In the genomic region with DNA sequence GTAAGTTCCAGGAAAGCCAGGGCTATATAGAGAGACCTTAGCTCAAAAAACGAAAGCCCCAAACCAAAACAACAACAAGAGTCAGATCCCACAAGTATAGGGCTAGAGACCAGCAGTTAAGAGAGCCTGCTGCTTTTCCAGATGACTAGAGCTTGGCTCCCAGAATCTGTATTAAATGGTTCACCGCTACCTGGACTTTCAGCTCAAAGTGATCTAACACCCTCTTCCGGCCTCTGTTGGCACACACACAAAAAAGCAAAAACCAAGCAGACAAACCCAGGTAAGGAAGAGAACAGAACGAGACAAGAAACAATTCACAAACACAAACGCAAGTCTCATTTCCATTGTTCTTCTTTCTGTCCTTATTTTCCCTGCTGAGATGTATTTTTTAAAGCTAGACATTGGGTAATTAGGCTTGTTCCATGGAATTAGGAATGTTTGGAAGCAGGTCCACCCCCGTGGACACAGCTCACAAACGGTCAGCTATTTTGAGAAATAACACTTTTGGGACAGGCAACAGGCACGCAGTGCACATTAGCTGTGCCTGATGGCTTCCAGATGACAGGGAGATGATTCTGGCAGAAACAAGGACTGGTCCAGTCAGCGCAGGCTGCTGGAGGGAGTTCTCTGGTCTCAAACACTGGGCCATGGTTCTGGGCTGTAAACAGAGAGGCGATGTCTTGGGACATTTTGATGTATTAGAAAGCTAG, we compare ENCODE assay signal across 12 mouse cellular contexts. TPM values are rescaled to one million over a fixed set of nuclear protein-coding genes. Genes with fewer than 3 reads are reported as not detected.
DNase-seq lines count a peak whose midpoint lies in the region; ATAC-seq lines count a peak whose summit lies in the region.
"Had no signal": no experiment of that assay in that cellular context is flagged by ENCODE, and none has a peak within 500 bp of the region (broad histone marks: within the 10 kb centered on the region; RNA-seq: fewer than 3 reads in every experiment).

No protein-coding gene starts in this region.

- H3K36me3 ChIP-seq in lung, embryonic 15.5 days = no peaks in the 10 kb centered on the region
- H3K36me3 ChIP-seq: neural tube, embryonic 13.5 days had no signal

- H3K4me1 ChIP-seq in lung, embryonic 15.5 days = peaks cover 23% of the 10 kb centered on the region

- H3K27ac ChIP-seq in lung, embryonic 15.5 days = peak overlapping the region; percentile 69
- H3K27ac ChIP-seq: neural tube, embryonic 13.5 days had no signal

- H3K4me3 ChIP-seq in lung, embryonic 15.5 days = no peak overlapping the region
- H3K4me3 ChIP-seq: neural tube, embryonic 13.5 days had no signal

- WGBS in lung, embryonic 15.5 days = 45% methylated on average over 10 of the region's 10 CpGs

- no peaks in the 10 kb centered on the region for H3K27me3 ChIP-seq in lung, embryonic 15.5 days
- H3K27me3 ChIP-seq: neural tube, embryonic 13.5 days had no signal

- no peak overlapping the region for H3K4me2 ChIP-seq in lung, embryonic 15.5 days
- H3K4me2 ChIP-seq: neural tube, embryonic 13.5 days had no signal

- ATAC-seq in lung, embryonic 15.5 days (ENCODE audit: borderline replicate concordance, extremely low read depth, low FRiP score, low TSS enrichment) = peak; percentile 89
- no peak for ATAC-seq in monocyte, adult 5-6 weeks (replicated peaks; ENCODE audit: insufficient number of reproducible peaks, low FRiP score, low TSS enrichment, poor library complexity, severe bottlenecking)
- ATAC-seq: activated CD4-positive, CD25-positive, alpha-beta regulatory T cell, adult 4 months had no signal

- peak; percentile 57 for DNase-seq in embryo, embryonic 10 days (ENCODE audit: low spot score)
- DNase-seq in heart, adult 18-20 months = peak; percentile 55 to 83
- peak; percentile 79 for DNase-seq in kidney, adult 9 months
- DNase-seq in ovary, postnatal 14 days (ENCODE audit: low spot score) = no peak
- no peak for DNase-seq in testis, postnatal 14 days (ENCODE audit: low spot score)
- DNase-seq in right cerebral cortex, postnatal 10 days (ENCODE audit: low spot score in 2 of 2) = no peak
- DNase-seq: left cerebral cortex, postnatal 4 days had no signal

- H3K9ac ChIP-seq in lung, embryonic 15.5 days = no peak overlapping the region
- H3K9ac ChIP-seq: neural tube, embryonic 13.5 days had no signal

- H3K9me3 ChIP-seq in lung, embryonic 15.5 days = no peaks in the 10 kb centered on the region
- H3K9me3 ChIP-seq: neural tube, embryonic 13.5 days had no signal

RNA-seq across cellular contexts. Expression of a gene that starts 33.9 kb away (rescaled TPM):
- not detected for total RNA-seq in heart, adult 18-20 months (2021)
- polyA plus RNA-seq in lung, embryonic 15.5 days (2015; fragmentation: Nextera tagmentation; extraction: Ambion mirVana) = 0.34 and 1.5 TPM in 2 replicates
- 0.58 to 1.5 TPM (median 0.85 TPM) in 3 replicates for total RNA-seq in monocyte, adult 5-6 weeks (2017)
- polyA plus RNA-seq: activated CD4-positive, CD25-positive, alpha-beta regulatory T cell, adult 4 months; gonadal fat pad, adult 2 months had no signal

Comparison
In these comparisons a context has a peak if more than half of its experiments do, and no peak if none do; other contexts are left out.
1. DNase-seq: peak in embryo, embryonic 10 days (single experiment), heart, adult 18-20 months (2 of 2) and kidney, adult 9 months (single experiment); none in ovary, postnatal 14 days (single experiment), testis, postnatal 14 days (single experiment) and right cerebral cortex, postnatal 10 days (0 of 2).